Mouse (Mus musculus): ENCODE results near the gene En2. TPM values are rescaled to one million over a fixed set of nuclear protein-coding genes. Genes with fewer than 3 reads are reported as not detected.

The En2 gene
- polyA plus RNA-seq (2011; ENCODE audit: insufficient read length, low read depth, missing spikeins) = not detected in 2 replicates

DNA sequence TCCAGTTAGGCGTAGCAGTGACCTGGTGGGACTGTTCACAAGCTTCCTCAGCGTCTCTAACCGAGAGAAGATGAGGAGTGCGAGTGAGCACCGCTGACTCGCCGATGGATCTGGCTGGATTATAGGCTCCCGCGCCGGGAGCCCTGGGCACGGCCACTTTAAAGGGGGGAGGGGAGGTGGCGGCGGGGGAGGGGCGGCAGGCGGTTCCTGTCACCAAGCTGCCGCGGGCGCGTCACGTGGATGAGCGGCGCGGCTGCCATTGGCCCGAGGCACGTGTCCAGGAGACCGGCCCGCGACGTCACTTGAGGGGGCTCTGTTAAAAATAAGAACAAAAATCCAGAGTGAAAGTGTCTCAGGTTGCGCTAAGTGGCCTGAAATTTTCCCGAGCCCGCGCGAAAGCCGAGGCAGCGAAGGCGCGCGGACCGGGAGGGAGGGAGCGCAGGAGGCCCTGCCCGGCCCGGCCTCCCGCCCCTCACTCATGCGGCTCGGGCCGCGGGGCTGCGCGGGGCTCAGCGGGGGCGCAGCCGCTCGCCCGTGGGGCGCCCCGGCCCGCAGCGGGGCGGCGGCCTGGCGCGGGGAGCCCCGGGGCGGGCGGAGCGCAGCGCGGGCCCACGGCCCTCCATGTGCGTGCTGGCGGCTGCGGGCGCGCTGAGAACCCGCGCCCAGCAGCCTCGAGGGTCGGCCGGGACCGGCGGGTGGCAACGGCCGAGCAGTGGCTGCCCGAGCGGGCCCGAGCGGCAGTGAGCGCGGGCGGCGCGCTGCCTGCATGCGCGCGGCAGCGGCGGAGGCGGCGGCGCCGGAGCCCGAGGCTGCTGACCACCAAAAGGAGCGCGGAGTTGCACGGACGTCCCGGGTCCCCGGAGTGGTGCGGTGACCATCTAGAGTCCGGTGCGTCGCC lies at the start of gene En2:
TSS of gene En2 (plus strand) at position 337 of the 898 bp plus-strand sequence.
- TF ChIP-seq POLR2A (IDR thresholded peaks at IDR 0.05; ENCODE audit: low read depth, low read length) (no peak), CTCF (IDR thresholded peaks at IDR 0.05; ENCODE audit: borderline replicate concordance, insufficient read depth, low read length) (no peak)
- Histone ChIP-seq H3K4me1 (ENCODE audit: control insufficient read depth, insufficient read depth, low read length) (no peaks in the 10 kb centered on the region), H3K27ac (ENCODE audit: insufficient read depth, low read length) (no peak within 1 kb of the TSS), H3K4me3 (ENCODE audit: insufficient read depth, low read length) (peak within 1 kb of the TSS; percentile 34)

DNA sequence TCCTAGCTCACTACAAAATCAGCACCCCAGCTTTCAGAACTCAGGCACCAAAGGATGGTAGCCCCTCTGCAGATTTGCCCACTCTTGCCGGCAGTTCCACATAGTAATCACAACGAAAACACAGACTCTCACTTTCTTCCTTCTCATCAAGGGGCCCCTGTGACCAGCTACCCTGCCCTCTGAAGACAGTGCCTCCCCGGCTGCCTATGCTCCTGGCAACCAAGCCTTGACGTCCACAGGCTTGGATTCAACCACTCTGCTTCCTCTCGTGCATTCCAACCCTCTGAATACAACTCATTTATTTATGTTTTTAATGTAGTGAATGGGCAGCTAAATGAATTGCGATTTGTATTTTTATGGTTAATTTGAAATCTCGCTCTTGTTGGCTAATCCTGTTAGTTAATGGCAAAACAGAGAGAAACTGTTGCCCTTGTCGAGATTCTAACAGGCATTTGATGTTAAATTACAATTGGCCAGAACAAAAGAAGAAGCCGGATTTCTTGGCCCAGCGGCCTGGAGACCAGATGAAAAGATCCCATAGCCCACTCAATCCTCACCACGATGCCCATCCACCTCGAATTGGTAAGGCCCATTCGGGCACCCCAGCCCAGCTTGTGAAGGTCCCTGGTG lies 48.1 kb upstream of the En2 start:
- TF ChIP-seq POLR2A (IDR thresholded peaks at IDR 0.05; ENCODE audit: low read depth, low read length) (no peak), CTCF (IDR thresholded peaks at IDR 0.05; ENCODE audit: borderline replicate concordance, insufficient read depth, low read length) (no peak)
- Histone ChIP-seq H3K4me1 (ENCODE audit: control insufficient read depth, insufficient read depth, low read length) (no peaks in the 10 kb centered on the region; the same call in 1 of the 2 replicates), H3K4me3 (ENCODE audit: insufficient read depth, low read length) (no peak overlapping the region), H3K27ac (ENCODE audit: insufficient read depth, low read length) (no peak overlapping the region)

DNA sequence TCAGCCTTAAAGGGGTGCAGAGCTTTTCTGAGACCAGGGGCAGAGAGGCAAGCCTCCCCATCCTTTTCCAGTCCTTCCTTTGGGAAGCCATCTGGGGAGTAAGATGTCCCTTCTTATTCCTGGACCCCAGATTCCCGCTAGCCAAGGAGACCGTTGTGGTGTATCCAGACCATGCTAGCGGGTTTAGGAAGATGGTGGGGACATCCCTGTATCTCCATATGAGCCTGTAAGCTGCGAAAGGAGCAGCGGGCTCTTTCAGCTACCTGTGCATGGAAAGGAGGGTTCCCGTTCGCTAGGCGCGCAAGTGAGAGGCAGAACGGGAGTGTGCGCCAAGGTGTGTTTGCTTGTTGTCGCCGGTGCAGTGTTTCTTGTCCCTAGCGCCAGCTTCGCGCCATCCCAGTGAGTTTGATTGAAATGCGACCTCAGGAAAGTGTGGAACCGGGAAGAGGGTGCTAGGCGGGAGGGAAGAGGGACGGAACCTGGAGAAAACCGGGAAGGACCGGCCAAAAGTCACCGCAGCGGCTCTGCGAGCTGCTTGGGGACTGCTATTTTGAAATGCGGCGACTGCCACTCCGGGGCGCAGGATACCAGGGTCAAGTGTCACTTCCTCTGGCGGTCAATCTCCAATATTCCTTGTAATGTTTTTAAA lies 47.5 kb upstream of the En2 start:
- Histone ChIP-seq H3K4me1 (ENCODE audit: control insufficient read depth, insufficient read depth, low read length) (no peaks in the 10 kb centered on the region; the same call in 1 of the 2 replicates), H3K4me3 (ENCODE audit: insufficient read depth, low read length) (no peak overlapping the region; the same call in 1 of the 2 replicates), H3K27ac (ENCODE audit: insufficient read depth, low read length) (no peak overlapping the region)
- TF ChIP-seq POLR2A (IDR thresholded peaks at IDR 0.05; ENCODE audit: low read depth, low read length) = no peak
- no peak for TF ChIP-seq CTCF (IDR thresholded peaks at IDR 0.05; ENCODE audit: borderline replicate concordance, insufficient read depth, low read length)

DNA sequence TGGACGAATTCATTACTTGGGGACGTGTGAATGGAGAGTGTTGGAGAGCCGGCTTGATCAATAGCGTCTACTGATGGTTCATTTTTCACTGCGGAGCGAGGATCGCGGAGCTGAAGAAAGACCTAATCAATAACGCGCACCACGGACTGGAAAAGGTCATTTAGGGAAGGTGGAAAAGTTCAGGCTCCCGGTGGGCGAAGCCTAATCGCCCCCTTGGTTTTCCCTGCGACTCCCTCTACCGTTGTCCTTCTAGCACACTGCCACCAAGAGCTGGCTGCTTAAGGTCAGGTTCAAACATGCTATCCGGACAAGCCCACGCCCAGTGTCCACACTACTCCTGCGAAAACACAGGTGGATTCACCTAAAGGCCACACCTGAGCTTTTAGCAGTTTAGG lies 47.0 kb upstream of the En2 start:
- no peaks in the 10 kb centered on the region; the same call in 1 of the 2 replicates for H3K4me1 ChIP-seq (ENCODE audit: control insufficient read depth, insufficient read depth, low read length)
- H3K27ac ChIP-seq (ENCODE audit: insufficient read depth, low read length) = no peak overlapping the region
- H3K4me3 ChIP-seq (ENCODE audit: insufficient read depth, low read length) = no peak overlapping the region
- TF ChIP-seq CTCF (IDR thresholded peaks at IDR 0.05; ENCODE audit: borderline replicate concordance, insufficient read depth, low read length) (no peak), POLR2A (IDR thresholded peaks at IDR 0.05; ENCODE audit: low read depth, low read length) (no peak)

DNA sequence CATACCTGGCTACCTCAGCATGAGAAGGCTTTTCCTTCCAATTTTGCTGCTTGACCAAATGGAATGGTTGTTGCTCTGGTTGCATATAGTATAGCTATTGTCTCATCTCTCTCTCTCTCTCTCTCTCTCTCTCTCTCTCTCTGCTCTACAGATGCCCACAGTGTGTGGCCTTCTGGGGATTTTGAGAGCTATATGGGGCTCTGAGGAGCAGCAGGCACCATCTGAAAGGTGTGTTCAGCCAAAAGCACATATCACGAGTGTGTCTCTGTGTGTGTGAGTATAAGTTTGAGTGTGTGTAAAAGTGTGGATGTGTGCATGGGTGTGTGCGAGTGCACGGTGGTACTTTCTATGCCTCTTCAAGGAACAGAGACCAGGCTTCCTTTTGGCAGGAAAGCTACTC lies 45.9 kb upstream of the En2 start:
- no peak overlapping the region for H3K4me3 ChIP-seq (ENCODE audit: insufficient read depth, low read length)
- H3K27ac ChIP-seq (ENCODE audit: insufficient read depth, low read length) = no peak overlapping the region

DNA sequence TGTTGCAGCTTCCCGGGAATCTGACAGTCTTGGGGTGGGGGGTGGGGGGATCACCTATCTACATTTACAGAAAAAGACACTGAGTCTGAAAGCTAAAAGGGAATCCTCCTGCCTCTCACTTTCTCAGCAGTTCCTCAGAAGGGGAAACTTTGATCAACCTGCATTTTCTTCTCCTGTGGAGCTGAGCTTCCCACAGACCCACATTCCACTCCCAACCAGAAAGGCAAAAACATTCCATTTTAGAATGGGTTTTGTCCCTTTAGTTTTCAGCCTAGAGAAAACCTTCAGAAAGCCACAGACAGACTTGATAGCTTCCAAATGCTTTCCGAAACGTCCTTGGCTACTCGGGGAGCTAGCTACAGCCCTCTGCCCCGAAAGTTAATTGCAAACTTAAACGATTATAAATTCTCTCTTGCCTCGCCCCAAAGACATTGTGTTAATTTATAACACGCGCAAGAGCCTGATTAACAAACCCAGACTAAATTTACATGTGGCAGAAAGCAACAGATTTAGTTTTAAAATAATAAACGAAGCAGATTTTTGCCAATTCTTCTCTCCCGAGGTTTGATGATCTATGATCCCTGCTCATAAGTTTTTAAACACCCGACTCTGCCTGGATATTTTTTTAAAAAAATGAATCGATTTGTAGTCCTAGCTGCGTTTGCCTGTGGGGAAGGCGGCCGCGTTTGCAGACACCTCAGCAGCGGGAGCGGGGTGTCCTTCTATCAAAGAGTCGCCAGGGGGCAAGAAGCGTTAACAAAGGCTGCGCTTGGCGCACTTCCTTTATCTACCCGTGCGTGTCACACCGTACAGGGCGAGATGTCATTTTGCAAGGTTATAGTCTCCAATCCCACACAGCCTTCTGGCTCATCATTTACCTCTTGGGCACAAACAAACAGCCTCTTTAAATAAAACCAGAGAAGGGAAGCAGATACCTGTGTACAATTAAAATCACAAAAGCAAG lies 42.7 kb upstream of the En2 start:
- no peaks in the 10 kb centered on the region for H3K4me1 ChIP-seq (ENCODE audit: control insufficient read depth, insufficient read depth, low read length)
- no peak for TF ChIP-seq POLR2A (IDR thresholded peaks at IDR 0.05; ENCODE audit: low read depth, low read length)
- TF ChIP-seq CTCF (IDR thresholded peaks at IDR 0.05; ENCODE audit: borderline replicate concordance, insufficient read depth, low read length) = peak; percentile 37; the same call in 1 of the 2 replicates
- no peak overlapping the region for H3K27ac ChIP-seq (ENCODE audit: insufficient read depth, low read length)
- no peak overlapping the region for H3K4me3 ChIP-seq (ENCODE audit: insufficient read depth, low read length)

More for the DNA sequence above, 45.9 kb upstream of the En2 start:
- no peak for TF ChIP-seq POLR2A (IDR thresholded peaks at IDR 0.05; ENCODE audit: low read depth, low read length)
- no peak for TF ChIP-seq CTCF (IDR thresholded peaks at IDR 0.05; ENCODE audit: borderline replicate concordance, insufficient read depth, low read length)
- H3K4me1 ChIP-seq (ENCODE audit: control insufficient read depth, insufficient read depth, low read length) = no peaks in the 10 kb centered on the region; the same call in 1 of the 2 replicates

DNA sequence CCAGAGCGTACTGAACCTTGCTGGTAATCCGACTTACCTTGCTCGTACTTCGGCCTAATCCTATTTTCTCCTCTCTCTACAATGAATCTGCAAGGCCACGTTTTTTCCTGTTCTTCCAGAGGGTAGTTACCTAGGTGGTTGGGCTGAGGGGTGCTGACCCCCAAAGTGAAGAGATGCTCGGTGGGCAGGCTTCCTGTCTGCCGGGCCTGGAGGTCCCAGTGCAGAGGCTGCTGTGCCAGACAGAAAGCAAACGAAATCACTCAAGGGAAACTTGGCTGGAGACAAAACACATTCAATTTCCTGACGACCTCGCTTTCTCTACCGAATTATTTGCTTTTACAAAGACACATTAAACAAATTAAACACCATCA lies 42.1 kb upstream of the En2 start:
- TF ChIP-seq CTCF (IDR thresholded peaks at IDR 0.05; ENCODE audit: borderline replicate concordance, insufficient read depth, low read length) = no peak
- TF ChIP-seq POLR2A (IDR thresholded peaks at IDR 0.05; ENCODE audit: low read depth, low read length) = no peak
- Histone ChIP-seq H3K4me1 (ENCODE audit: control insufficient read depth, insufficient read depth, low read length) (no peaks in the 10 kb centered on the region), H3K4me3 (ENCODE audit: insufficient read depth, low read length) (no peak overlapping the region), H3K27ac (ENCODE audit: insufficient read depth, low read length) (no peak overlapping the region)

DNA sequence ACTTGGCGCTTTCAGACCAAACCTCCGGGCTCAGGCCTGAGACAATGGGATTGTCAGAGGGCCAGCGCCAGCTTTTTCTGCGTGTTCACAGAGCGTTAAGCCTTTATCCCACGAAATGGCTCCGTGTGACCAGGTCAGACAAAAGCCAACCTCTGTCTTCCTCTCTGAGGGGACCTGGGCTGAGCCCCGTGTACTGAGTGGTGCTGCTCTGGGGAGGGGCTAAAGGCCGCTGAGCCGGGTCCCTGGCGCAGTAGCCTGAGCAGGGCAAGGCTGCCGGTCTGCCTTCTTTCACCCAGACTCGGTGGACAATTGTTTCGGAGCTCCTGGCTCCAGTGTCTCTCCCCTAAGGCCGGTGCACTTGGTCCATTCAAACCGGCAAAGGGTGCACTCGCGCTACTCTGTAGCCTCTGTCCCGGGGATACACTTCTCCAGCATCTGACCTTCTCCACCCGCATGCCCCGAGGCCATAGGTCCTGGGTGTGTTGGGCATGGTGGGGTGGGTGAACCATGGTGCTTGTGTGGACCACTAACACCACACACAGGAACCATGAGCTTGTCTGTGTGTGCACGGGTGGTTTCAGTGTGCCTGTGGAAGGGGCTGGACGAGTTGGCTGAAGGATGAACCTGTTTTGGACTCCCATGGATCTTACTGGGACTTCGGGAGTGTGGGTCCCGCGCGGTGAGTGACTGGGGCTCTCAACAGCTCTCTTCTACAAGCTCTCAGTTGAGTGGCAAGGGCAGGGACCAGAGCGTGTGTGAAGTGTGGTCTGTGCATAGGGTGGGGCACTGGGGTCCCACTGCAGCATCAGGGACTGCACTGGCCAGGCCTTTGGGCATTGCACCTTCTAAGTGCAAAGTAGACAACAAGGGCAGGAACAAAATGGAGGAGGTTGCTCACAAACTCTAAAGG lies 40.9 kb upstream of the En2 start:
- TF ChIP-seq CTCF (IDR thresholded peaks at IDR 0.05; ENCODE audit: borderline replicate concordance, insufficient read depth, low read length) = no peak
- TF ChIP-seq POLR2A (IDR thresholded peaks at IDR 0.05; ENCODE audit: low read depth, low read length) = no peak
- Histone ChIP-seq H3K4me3 (ENCODE audit: insufficient read depth, low read length) (no peak overlapping the region), H3K27ac (ENCODE audit: insufficient read depth, low read length) (no peak overlapping the region), H3K4me1 (ENCODE audit: control insufficient read depth, insufficient read depth, low read length) (no peaks in the 10 kb centered on the region)
